Mouse (Mus musculus) layer of hippocampus, postnatal 25 days (tissue): ENCODE data around the gene St13. TPM values are rescaled to one million over a fixed set of nuclear protein-coding genes. Genes with fewer than 3 reads are reported as not detected.

Experiments used
- DNase-seq, 2 experiments: peaks; one replicate each; pipeline ENCODE4 v3.0.0; 2022; ENCODE audit warnings: mixed read lengths in 2 of 2, low spot score in 1 of 2; ENCODE audit errors: extremely low spot score in 1 of 2
- total RNA-seq, 2 experiments: library from RNA; stranded (reverse); gene quantifications; 2 replicates each; pipeline ENCODE4 v1.2.3; 2021

St13 gene
- total RNA-seq, 2 experiments from 2014 or later, result 171 to 182 TPM

GRCm38 (mm10) chr15:81327501-81327900 is 72.4 kb downstream of the St13 start:
- no peak for DNase-seq

DNA sequence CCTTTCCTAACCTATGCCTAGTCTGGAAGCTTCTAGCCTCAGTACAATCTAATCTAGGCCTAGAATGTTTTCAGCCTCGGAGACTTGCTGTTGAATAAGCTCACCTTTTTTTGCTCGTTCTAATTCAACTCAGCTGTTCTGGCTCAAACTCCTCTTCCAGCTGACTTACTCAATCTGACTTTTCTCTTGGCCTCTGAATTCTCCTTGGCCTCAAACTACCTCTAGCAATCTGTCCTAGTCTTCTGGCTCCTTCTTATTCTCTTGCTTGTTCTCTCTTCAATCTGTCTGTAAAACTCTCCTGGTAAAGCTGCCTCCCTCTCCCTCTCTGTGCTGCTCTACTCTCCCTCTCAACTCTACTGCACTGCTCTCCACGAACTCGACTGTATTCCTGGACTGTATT is 74.9 kb downstream of the St13 start:
- no peak for DNase-seq

- no peak for DNase-seq
Observed at GRCm38 (mm10) chr15:81320137-81320536, 79.7 kb downstream of the St13 start.

GRCm38 (mm10) chr15:81319462-81319861 is 80.4 kb downstream of the St13 start:
- DNase-seq, result no peak

DNA sequence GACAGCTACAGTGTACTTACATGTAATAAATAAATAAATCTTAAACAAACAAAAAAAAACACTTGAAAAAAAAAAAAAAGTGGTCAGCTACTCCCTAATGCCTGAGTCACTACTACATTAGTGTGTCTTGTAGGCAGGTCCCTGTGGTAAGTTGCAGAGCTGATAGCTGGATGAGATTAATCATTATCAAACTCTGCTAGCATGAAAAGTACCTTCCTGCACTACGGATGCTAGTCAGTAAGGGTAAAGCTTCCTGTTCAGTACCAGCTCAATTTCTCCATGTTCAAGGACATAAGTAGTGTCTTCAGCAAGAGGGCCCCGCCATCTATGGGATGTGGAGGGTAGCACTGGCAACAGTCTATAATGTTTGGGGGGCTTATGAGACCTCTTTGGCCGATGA is 85.9 kb downstream of the St13 start:
- no peak for DNase-seq

Other genes with a start within 250 kb of the St13 start
- gene Mrtfa, start 209.3 kb downstream of the St13 start, total RNA-seq, result 10 to 100 TPM; 89.6 to 94.5 TPM
- 10 to 100 TPM; 21.3 to 24.9 TPM for gene Mchr1, start 164.6 kb downstream of the St13 start, total RNA-seq
- 10 to 100 TPM; 42.4 to 44.8 TPM for gene Slc25a17, start 39.3 kb downstream of the St13 start, total RNA-seq
- gene Xpnpep3, start 61 bp upstream of the St13 start, total RNA-seq, result 10 to 100 TPM; 13.4 to 15.3 TPM
- gene Dnajb7, start 8.2 kb upstream of the St13 start, total RNA-seq, result not detected
- gene Rbx1, start 66.2 kb upstream of the St13 start, total RNA-seq, result 100 to 1,000 TPM; 124 to 153 TPM
- 10 to 100 TPM; 69.2 to 72.8 TPM for gene Ep300, start 185.3 kb upstream of the St13 start, total RNA-seq